Mouse (Mus musculus): ENCODE data around the gene Cfap77.

The Cfap77 gene

DNA sequence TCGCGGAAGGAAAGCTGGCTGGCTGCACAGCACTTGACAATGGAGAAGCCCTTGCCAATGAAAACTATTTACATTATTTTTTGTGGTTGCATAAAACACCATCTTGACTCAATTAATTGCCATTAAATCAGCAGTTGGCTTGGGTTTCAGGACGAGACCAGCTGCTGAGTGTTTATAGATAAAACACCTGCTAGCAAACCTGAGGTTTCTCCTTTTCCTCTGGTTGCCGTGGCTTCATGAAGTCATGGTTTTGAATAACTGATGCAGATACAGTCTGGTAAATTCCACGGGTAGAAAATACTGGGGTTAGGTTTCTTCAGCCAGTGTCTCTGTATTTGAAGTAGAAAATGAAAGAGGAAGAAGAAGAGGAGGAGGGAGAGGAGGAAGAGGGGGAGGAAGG lies 2.9 kb downstream of the Cfap77 start:
- no peak for DNase-seq (ENCODE audit: extremely low spot score)

DNA sequence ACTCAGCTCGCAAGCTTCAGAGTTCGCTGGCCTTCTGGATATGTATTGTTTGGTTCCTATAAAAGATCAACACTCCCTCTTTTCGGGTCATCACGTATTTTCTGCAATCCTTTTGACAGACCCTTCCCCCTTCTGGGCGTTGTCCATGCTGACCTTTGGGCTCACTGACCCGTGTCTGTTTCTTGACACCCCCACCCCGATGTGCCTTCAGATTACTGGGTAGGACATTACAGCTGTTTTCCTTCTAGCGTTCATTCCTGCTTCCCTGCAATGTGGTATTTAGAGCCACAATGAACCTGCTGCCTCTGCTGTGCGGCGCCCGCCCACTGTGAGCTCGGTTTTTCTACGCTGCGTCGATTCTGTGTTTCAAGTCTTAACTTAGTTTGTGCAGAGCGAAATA lies 8.7 kb downstream of the Cfap77 start:
- DNase-seq (ENCODE audit: extremely low spot score), result peak; percentile 63

GRCm38 (mm10) chr2:29042124-29042523 lies 12.7 kb downstream of the Cfap77 start:
- no peak for DNase-seq (ENCODE audit: extremely low spot score)

- no peak for DNase-seq (ENCODE audit: extremely low spot score)
Observed at GRCm38 (mm10) chr2:29041477-29041768, 13.4 kb downstream of the Cfap77 start.

- DNase-seq (ENCODE audit: extremely low spot score), result no peak
Observed at GRCm38 (mm10) chr2:29040594-29041476, 14.0 kb downstream of the Cfap77 start.

- DNase-seq (ENCODE audit: extremely low spot score), result no peak
Observed at GRCm38 (mm10) chr2:29039741-29040140, 15.1 kb downstream of the Cfap77 start.

DNA sequence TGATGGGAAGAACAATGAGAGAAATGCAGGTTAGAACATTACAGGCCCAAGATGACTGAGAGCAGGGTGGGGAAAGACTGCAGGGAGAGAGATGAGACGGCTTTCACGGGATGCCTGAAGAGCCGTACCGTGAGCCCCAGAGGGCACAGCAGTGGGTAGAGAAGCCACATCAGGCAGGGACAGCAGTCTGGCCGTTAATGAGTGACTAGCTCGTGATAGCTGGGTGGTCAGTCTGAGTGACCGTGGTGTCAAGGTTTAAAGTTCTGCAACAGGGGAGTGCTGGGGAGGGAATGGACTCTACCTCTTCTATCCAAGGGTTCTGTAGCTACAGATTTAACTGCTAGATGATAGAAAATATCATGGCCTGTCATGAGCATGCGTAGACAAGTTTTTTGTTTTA lies 19.2 kb downstream of the Cfap77 start:
- DNase-seq (ENCODE audit: extremely low spot score), result no peak

DNA sequence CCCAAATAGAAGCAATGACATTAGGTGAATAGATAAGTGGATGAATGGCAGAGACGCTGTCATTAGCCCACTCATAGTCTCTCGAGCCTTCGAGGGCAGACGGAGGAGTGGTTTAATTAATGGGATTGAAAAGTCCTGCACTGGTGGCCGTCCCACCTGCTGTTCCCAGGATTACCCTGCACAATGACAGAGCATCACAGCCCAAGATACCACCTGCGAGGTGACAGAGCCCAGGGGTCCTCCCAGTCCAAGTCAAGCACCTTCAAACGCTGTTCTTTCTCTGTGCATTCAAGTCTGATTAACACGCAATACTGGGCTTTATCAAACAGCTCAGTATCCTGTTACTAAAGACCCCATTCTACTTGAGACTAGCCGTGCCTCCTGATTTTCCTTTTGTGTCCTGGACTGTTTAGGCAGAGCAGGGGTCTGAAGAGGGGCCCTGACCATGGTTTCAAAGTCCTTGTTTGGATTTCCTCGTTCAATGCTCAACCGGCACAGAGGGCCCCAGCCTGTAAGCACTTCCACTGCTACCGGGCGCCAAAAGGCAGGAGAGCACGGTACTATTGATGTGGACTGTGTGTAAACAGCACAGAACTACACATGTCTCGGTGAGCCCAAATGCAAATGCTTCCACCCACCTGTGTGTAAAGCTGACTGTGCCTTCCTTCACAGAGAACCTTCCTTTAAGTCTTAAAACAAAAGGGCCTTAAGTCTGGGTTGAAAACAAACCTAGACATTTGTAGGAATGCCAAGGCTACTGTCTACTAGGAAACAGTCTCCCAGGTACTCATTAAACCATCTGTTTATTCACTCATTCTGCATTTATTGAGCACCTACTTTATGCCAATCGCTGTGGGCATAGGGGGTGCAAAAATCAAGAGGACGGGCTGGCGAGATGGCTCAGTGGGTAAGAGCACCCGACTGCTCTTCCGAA lies 20.1 kb downstream of the Cfap77 start:
- DNase-seq (ENCODE audit: extremely low spot score), result no peak

DNA sequence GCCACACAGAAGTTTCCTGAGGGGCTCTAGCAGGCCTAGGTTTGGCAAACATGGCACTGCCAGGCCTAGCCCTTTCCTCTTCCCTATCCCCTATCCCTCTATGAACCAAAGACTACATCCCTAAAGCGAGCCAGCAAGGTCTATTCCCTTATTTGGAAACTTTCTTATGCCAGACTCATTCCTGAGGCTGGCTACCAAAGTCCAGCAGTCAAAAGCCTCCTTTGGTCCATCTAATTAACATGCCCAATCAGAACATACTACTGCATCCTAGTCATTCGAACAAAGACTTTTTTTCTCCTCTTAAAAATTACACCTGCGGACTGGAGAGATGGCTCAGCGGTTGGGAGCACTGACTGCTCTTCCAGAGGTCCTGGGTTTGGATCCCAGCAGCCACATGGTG lies 22.9 kb downstream of the Cfap77 start:
- no peak for DNase-seq (ENCODE audit: extremely low spot score)

DNA sequence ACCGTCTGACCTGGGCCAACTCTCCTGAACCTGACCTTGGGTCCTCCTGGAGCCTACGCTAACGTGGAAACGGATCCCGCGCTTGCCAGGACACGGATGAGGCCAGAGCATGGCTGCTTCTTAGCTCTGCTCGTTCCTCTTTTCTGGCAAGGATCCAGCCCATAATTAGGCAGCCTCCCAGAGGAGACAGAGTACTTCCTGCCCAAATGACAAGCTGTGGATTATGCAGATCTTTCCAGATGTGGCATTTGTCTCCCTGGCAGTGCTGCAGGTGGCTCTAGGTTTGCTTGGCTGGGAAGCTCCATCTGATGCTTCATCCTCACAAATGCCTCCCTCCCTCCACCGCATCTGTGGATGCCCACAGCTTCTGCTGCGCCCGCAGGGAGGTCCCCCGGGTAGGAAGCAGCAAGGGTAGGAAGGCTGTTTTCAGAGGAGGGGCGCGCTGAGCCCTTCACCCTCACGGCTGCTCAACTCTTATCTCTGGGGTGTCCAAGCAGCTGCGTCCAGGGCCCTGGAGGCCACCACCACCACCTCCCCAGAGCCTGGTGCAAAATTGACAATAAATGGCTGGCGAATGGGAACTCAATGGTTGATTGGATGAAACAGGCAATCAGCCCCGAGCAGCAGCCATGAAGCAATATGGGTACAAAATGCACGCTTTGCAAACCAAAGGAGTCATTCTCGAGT lies 24.7 kb downstream of the Cfap77 start:
- no peak for DNase-seq (ENCODE audit: extremely low spot score)

- DNase-seq (ENCODE audit: extremely low spot score), result no peak
Observed at GRCm38 (mm10) chr2:29025284-29025683, 29.6 kb downstream of the Cfap77 start.

GRCm38 (mm10) chr2:29023001-29023400 lies 31.9 kb downstream of the Cfap77 start:
- no peak for DNase-seq (ENCODE audit: extremely low spot score)

DNA sequence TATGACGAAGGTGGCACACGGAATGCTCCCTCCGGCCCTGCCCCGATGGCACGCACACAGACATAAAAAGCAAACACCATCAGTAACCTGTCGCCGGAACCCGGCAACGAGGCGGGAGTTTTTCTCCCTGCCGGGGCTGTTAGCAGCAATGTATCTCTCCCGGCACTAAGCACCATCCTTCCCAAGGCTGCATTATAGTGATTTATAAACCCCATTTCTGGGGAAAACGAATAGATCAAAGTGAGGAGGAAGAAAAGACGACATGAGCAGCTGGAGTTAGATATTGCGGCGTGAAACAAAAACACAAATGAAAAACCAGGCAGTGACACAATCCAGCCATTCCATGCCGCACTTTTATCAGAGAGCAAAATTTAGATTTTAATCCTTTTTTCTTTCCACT lies 33.8 kb downstream of the Cfap77 start:
- DNase-seq (ENCODE audit: extremely low spot score), result no peak

GRCm38 (mm10) chr2:29018680-29019079 lies 36.2 kb downstream of the Cfap77 start:
- DNase-seq (ENCODE audit: extremely low spot score), result no peak

DNA sequence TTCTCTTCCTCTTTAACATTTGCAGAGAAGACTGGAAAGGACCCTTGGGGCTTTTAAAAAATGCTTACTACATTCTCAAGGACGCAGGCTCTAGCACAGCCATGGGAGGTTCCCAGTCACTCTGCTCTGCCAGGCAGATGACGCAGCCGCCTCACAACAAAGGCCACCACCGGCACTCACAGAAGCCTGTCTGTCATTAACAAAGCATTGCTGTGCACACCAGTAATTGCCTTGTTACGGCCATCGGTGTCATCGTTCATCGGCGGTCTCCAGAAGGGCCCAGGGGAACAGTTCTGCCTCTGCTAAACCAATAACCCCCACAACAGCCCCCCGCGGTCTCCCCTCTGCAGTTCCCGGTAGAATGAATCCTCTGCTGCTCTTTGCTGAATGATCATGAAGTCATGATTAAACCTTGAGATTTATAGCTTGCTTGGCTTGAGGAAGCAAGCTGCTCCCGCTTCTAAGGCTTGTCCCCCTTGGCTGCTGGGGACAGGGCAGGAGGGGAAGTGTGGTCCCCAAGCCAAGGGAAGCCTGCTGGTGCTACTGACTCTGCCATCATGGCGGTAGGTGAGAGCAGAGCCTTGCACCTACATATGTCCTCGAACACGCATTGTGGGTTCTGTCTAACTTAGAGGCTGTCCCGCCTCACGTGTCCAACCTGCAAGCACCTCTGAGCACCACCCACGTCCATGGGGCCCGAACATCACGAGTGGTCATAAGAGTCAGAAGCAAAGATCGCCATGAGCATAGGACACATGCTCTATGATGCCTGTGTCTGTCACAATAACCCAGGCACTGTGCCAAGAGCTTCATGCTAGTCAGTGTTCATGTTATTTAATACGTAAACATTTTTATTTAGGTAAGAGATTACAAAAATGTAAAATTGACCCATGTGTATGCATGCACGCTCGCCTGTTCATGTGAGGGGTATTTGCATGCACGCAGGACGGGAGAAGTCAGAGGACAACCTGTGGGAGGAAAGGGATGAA lies 38.0 kb downstream of the Cfap77 start:
- DNase-seq (ENCODE audit: extremely low spot score), result peak; percentile 61

DNA sequence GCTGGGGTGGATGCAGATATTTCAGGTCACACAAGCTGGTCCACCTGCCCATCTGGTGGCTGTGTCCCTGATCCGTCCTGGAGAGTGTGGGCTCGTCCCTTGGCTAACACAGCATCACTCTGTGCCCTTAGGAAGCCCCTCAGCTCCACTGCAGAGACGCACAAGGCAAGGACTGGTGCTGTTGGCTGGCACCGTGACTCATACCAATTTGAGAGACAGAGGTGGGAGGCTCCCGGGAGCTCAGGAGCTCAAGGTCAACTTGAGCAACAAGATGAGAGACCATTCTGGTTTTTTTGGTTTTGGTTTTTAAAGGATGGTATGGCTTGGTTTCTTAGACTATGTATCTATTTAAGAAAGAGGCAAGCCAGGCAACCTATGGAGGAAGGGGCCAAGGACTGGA lies 42.3 kb downstream of the Cfap77 start:
- DNase-seq (ENCODE audit: extremely low spot score), result no peak

GRCm38 (mm10) chr2:29007656-29008055 lies 47.2 kb downstream of the Cfap77 start:
- no peak for DNase-seq (ENCODE audit: extremely low spot score)

DNA sequence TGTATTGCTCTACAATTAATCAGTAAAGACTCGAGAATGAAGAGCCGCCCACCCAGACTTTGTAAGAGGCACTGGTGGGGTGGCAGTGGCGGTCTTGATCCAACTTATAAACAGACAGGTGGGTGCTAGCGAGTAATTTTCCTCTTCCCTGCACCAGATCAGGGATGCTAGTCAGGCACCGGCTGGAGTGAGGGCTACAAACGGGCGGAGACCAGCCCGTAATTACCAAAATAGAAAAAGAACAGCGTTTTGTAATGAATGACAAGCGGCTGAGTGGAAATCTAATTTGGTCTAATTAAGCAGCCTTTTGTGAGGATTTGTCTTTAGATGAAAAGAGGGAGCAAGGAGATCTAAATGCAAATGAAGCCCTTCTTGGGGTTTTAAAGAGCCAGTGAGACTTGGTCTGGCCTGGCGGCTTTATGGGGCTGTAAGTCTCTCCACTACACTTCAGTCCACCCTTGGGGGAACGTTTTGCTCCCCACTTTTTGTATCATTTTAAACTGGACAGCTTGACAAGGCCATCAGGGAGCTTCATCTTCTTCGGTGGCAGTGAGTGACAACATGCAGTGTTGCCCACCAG lies 48.3 kb downstream of the Cfap77 start:
- DNase-seq (ENCODE audit: extremely low spot score), result no peak

DNA sequence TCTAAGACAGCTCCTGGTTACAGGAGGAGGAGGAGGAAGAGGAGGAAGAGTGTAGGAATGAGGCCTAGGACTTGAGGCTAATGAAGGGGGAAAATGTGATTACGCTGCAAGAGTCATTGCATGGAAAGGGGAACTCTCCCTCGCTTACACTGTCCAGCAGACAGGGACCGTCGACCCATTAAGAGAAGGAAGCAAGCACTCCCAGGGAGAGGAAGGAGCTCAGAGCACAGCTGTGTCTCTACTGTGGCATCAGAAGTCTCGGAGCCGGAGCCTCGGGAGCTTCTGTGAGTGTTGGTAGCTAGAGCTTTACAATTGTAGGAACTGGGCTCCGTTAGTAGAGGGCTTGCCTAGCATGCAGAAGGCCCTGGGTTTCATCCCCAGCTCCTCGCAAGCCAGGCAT lies 50.8 kb downstream of the Cfap77 start:
- no peak for DNase-seq (ENCODE audit: extremely low spot score)

GRCm38 (mm10) chr2:28998246-28998645 lies 56.6 kb downstream of the Cfap77 start:
- no peak for DNase-seq (ENCODE audit: extremely low spot score)
